Mouse (Mus musculus): ENCODE results near the gene Vmn1r58. TPM values are rescaled to one million over a fixed set of nuclear protein-coding genes. Genes with fewer than 3 reads are reported as not detected.
"Not testable (repeated sequence)": the region's sequence is repeated elsewhere in the genome, so short reads cannot be mapped to it uniquely, and the experiment has no call there.

The Vmn1r58 gene
- polyA plus RNA-seq (2015; fragmentation: Nextera tagmentation; extraction: Ambion mirVana) = not detected in 2 replicates

DNA sequence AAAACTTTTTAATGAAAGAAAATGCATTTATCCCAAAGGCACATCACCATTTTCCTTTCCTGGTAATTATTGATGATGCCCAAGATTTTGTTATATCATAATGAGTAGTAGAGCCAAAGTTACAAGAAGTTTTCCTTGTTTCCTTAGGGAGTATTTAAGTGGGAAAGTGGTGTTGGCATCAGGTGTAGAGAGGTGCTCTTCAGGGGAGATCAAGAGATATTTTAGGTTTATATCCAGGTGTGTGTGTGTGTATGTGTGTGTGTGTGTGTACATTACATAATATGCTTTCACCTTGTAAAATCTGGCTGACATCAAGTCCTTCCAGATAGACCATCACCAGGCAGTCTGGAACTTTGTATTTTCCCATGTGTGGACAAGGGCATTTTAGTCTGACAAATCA is at the start of gene Vmn1r58:
TSS of gene Vmn1r58 (minus strand) at position 101 of the 400 bp plus-strand sequence.
- DNase-seq (ENCODE audit: low spot score) = not testable (repeated sequence)

DNA sequence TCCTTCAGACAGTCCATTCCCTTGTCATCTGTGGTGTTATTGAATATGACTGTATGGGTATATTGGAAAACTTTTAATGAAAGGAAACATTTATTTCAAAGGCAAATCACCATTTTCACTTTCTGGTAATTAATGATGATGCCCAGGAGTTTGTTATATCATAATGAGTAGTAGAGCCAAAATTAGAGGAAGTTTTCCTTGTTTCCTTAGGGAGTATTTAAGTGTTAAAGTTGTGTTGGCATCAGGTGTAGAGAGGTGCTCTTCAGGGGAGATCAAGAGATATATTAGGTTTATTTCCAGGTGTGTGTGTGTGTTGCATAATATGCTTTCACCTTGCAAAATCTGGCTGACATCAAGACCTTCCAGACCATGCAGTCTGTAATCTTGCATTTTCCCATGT is 43.5 kb upstream of the Vmn1r58 start, which contains the start of gene Vmn1r59:
TSS of gene Vmn1r59 (minus strand) at position 101 of the 400 bp plus-strand sequence.
- no peak for DNase-seq (ENCODE audit: low spot score)

- DNase-seq (ENCODE audit: low spot score) = not testable (repeated sequence)
These were observed 40.8 kb upstream of the Vmn1r58 start for GRCm38 (mm10) chr7:5454011-5454410.

- no peak for DNase-seq (ENCODE audit: low spot score)
These were observed 35.4 kb upstream of the Vmn1r58 start for GRCm38 (mm10) chr7:5448627-5449026.

- DNase-seq (ENCODE audit: low spot score) = no peak
These were observed 7.0 kb downstream of the Vmn1r58 start for GRCm38 (mm10) chr7:5406201-5406600.

GRCm38 (mm10) chr7:5366724-5367123 is 46.5 kb downstream of the Vmn1r58 start:
- DNase-seq (ENCODE audit: low spot score) = no peak

DNA sequence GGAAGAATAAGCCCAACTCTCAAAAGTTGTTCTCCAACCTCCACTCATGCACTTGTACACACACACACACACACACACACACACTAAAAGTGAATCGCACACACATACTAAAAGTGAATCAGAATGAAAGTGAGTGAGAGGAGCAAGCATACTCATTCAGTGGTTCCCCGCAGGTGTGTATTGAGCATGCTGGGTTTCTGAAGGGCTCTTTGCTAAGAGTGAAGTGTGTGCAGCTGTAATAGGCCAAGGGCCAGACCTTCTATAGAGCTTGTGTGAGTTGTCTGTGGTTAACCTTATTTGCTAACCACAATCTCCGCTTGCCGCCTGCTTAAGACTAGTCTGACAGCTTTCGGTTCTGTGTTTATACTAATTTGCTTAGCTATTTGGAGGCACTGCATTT is 49.6 kb downstream of the Vmn1r58 start:
- DNase-seq (ENCODE audit: low spot score) = peak; percentile 19

Other genes with a start within 250 kb of the Vmn1r58 start
- not detected in 2 replicates for gene Vmn1r56, start 216.6 kb downstream of the Vmn1r58 start, polyA plus RNA-seq (2015; fragmentation: Nextera tagmentation; extraction: Ambion mirVana)
- not detected in 2 replicates for gene Vmn1r57, start 194.9 kb downstream of the Vmn1r58 start, polyA plus RNA-seq (2015; fragmentation: Nextera tagmentation; extraction: Ambion mirVana)
- not detected in 2 replicates for gene Gm5065, start 62.9 kb downstream of the Vmn1r58 start, polyA plus RNA-seq (2015; fragmentation: Nextera tagmentation; extraction: Ambion mirVana)
- not detected in 2 replicates for gene Nlrp2, start 62.4 kb downstream of the Vmn1r58 start, polyA plus RNA-seq (2015; fragmentation: Nextera tagmentation; extraction: Ambion mirVana)
- not detected in 2 replicates for gene Vmn1r59, start 43.4 kb upstream of the Vmn1r58 start, polyA plus RNA-seq (2015; fragmentation: Nextera tagmentation; extraction: Ambion mirVana)
- gene Vmn2r28, start 80.6 kb upstream of the Vmn1r58 start, polyA plus RNA-seq (2015; fragmentation: Nextera tagmentation; extraction: Ambion mirVana) = not detected in 2 replicates
- not detected in 2 replicates for gene Vmn1r60, start 133.9 kb upstream of the Vmn1r58 start, polyA plus RNA-seq (2015; fragmentation: Nextera tagmentation; extraction: Ambion mirVana)
- not detected in 2 replicates for gene Vmn1r61, start 199.9 kb upstream of the Vmn1r58 start, polyA plus RNA-seq (2015; fragmentation: Nextera tagmentation; extraction: Ambion mirVana)

Data from thymus, postnatal 0 days (tissue).